Mouse (Mus musculus) megakaryocyte-erythroid progenitor cell, adult 5-6 weeks (primary cell): ENCODE measurements around the gene Herc2. TPM values are rescaled to one million over a fixed set of nuclear protein-coding genes. Genes with fewer than 3 reads are reported as not detected.
A peak's percentile ranks its signal among the peaks of the same experiment; 100 is the strongest.
"Not testable (repeated sequence)": the region's sequence is repeated elsewhere in the genome, so short reads cannot be mapped to it uniquely, and the experiment has no call there.

Source experiments
- ATAC-seq: replicated peaks from 2 replicates; pipeline ENCODE4 v1.8.0; 2016; ENCODE audit warnings: mild to moderate bottlenecking, inconsistent platforms; ENCODE audit not compliant: severe bottlenecking, poor library complexity, low FRiP score, low TSS enrichment
- total RNA-seq, 2 experiments: library from RNA; stranded (forward) in 1 of 2; stranded (reverse) in 1 of 2; fragments of 200-1000, 215-1000 nt in 1 of 2; fragments of >200 nt in 1 of 2; fragmentation: Nextera tagmentation in 1 of 2; gene quantifications; 2 replicates each; pipeline ENCODE4 v1.2.3; 2014 to 2017

The Herc2 gene
- total RNA-seq (2014; fragmentation: Nextera tagmentation) (41.7 and 59.7 TPM in 2 replicates), total RNA-seq (2017) (30.8 and 51.5 TPM in 2 replicates)

DNA sequence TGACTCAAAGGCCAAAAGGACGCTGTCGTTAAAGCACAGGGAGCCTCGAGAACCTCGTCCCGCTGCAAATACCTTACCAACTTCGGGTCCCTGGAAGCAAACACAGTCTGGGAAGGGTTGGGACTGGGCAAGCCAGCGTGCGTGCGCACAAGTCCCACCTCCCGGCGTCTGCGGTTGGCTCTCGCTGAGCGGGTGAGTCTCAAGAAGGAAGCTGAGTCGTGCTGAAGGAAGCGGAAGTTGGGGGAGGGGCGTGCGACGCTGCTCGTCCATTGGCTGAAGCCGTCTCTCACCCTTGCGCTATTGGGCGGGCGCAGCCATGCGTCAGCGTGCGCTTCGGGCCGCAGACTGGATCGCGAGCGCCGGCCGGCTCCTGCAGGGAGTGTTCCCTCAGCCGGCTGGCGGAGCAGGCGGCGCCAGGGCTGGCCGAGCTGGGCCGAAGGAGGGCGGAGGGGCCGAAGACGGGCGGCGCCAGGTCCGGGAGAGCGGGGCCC, at the start of gene Herc2:
Gene Herc2, plus strand, starts transcription at position 366 of the 491 bp plus-strand sequence.
- peak; percentile 97 for ATAC-seq

- no peak for ATAC-seq
Measured at GRCm38 (mm10) chr7:56010318-56011017, 39.5 kb upstream of the Herc2 start.

DNA sequence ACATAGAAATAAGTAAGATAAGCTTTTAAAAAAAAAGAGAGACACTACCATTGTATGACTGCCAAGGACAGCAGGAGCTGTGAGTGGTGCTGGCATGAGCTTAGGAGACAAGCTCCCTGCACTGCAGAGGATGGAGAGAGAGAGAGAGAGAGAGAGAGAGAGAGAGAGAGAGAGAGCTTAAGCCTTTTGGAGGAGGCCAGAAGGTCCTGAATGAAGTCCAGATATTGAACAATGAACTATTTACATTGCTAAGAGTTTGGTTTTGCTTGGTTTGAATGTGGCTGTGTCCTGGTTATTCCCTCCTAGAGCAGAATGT, 39.0 kb upstream of the Herc2 start:
- ATAC-seq, result no peak

- ATAC-seq, result no peak
Measured at GRCm38 (mm10) chr7:56013261-56014001, 36.6 kb upstream of the Herc2 start.

GRCm38 (mm10) chr7:56014002-56014702, 35.8 kb upstream of the Herc2 start:
- not testable (repeated sequence) for ATAC-seq

- peak; percentile 88 for ATAC-seq
Measured at GRCm38 (mm10) chr7:56015172-56015571, 34.8 kb upstream of the Herc2 start.

DNA sequence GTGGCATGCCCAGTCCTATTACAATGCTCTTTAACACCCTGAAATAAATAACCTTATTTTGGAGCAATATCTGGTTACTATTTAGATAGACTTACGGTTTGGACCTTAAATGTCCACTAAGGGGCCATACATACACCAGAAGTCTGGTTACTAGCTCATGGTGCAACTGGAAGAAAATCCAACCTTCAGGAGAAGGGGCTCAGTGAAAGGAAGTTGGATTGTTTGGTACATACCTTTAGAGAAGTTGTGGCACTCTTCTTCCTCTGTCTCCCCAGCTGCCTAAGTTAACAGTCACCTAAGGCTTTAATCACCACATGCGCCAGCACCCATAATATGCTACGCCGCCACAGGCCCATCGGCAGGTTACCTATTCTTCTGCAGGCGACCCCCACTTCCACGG, 34.2 kb upstream of the Herc2 start:
- ATAC-seq, result no peak

DNA sequence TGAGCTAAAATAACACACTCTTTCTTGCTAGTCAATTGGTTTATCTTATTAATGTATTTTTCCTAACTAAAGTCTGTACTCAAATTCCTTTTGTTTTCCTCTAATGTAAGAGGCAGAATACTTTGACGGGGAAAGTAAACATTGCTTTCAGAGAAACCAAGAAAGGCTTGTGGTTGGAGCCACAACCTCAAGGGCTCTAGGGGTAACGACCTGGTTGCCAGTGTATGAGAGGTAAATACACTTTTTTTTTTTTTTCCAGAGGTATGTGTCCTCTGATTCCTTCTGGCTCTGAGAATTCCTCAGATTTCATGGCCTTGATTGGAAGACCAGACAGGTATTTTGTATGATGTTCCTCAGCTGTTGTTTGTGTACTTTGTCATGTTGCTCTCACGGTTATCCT, 32.2 kb upstream of the Herc2 start:
- ATAC-seq, result no peak

GRCm38 (mm10) chr7:56018446-56018971, 31.5 kb upstream of the Herc2 start:
- ATAC-seq, result 0 out of 2 replicates have a peak, but pooled peaks have one; percentile 10

DNA sequence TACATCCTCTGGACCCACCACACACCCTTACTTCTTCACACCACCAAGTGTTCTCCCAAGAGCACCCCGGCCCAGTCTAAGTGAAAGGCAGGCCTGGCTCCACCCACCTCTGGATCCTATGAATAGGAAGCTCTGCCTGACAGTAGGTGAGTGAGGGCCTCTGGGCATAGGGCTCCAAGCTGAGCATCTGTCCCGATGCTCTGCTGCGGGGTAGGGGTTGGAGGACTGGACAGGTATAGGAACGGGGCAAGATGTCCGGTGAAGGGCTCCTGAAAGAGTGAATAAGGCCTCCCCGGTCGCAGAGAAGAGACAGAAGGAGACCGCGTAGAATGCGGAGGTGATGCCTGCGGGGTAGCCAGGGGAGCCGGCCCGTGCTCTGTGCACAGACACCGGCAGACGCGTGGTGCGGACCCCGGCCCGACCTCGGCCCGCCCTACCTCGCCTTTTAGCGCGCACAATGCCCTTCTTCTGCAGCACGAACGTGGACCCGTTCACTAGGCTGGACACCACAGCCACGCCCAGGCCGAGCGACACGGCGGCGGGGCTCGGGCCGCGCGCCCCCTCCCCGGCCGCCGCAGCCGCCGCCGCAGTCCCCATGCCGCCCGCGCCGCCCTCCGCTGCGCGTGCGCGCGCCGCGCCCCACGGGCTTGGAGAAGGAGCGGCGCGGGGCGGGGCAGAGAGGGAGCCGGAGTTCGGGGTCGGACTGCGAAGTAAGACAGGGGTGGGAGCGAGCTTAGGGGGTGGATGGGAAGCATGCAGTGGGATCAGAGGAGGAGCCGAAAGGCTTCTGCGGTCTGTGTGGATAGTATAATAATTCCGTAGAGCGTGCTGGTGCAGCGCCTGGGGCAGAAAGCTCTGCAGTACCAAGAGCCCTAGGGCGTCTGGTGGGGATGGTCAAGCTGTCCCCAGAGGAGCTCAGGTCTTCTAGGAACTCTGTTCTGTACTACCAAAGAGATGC, 30.7 kb upstream of the Herc2 start:
- peak; percentile 50 for ATAC-seq

GRCm38 (mm10) chr7:56019930-56020253, 30.1 kb upstream of the Herc2 start, which contains the start of gene Nipa1:
Gene Nipa1 (minus strand): TSS chr7:56019954.
- ATAC-seq, result no peak

DNA sequence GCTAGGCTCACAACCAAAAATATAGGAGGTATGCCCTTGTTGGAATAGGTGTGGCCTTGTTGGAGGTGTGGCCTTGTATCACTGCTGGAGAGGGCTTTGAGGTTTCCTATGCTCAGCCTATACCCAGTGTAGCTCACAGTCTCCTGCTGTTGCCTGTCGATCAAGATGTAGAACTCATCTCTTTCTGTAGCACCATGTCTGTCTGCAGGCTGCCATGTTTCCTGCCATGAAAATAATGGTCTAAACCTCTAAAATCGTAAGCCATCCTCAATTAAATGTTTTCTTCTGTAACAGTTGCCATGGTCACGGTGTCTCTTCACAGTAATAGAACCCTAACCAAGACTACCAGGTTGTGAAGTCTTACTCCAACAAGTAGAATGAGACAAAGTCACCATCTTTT, 26.4 kb upstream of the Herc2 start:
- no peak for ATAC-seq

DNA sequence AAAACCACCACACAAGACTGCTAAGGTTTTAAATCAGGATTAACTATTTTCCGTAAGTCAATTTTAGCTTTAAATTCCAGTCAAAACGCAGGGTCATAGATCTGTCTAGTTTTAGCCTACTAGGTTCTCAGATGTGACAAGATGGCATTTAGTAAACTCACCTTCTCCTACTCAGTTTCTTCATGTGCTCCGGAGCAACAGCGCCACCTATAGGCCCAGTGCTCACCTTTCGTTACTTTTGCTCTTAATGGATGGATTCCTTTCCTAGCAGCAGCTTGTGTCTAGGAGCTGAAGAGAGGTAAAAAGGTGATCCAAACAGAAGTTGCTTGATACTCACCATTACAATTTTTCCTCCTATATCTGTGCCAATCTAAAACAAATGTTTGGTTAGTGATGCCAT, 7.6 kb upstream of the Herc2 start:
- peak; percentile 90 for ATAC-seq

DNA sequence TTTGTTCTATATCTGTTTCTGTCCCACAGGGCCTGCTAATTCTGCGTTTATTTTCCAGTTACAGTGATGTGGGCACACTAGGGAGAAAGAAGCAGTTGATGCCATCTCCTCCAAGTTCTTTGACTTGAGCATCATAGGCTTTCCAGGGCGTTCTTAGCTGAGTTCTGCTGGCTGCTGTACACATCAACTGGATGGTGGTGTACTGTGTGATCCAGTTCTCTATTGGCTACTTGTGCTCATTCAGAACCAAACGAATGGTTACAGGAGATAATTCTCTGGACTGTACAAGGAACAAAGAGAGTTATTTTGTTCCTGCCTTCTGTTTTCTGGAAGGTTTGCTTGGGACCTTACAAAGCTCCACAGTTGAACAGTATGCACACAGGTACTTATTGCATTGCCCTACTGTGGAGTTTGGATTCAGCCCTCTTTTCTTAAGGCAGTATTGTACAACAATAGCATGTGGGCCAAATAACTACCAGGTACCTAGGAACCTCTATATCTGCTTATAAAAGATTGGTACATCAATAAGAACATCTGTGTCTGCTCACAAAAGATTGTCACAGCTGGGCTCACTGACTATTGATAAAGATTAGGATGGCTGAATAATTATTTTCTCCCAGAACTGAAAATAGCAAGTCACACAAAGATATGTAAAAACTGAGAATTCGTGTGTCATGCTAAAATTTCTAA, 6.3 kb upstream of the Herc2 start:
- peak; percentile 60 for ATAC-seq

DNA sequence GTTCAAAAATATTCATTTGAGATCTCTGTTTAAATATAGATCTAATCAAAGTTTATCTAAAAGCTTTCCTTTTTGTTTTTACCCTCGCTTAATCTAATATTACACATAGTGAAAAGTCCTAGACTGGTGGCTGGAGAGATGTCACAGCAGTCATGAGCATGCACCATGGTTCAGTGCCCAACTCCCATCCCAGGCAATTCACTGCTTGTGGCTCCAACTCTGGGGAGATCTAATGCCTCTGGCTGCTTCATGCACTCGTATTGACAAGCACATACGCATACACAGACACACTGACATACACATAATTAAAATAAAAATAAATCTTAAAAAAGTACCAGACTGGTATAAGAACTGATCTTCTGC, 5.7 kb upstream of the Herc2 start:
- 0 out of 2 replicates have a peak, but pooled peaks have one; percentile 51 for ATAC-seq

- ATAC-seq, result no peak
Measured at GRCm38 (mm10) chr7:56047178-56047577, 2.8 kb upstream of the Herc2 start.

GRCm38 (mm10) chr7:56050487-56050911, 503 bp downstream of the Herc2 start:
- ATAC-seq, result no peak

DNA sequence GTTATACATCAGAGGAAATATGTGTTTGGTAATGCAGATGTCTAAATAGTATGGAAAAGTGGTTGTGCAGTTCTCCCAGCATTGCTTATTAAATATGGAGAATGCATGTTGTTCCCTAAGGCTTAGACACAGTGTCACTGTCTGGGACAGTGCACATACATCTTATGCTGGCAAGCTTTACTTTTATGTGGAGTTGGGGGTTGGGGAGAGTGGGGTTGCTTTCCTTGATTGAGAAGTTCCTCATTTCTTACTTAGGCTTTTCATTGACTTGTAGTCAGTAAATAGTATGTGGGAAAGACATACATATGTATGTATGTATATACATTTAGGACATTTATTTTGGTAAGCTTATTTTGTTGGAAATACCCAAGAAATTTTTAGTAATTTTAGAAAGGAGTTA, 3.0 kb downstream of the Herc2 start:
- ATAC-seq, result no peak
